Mouse (Mus musculus): ENCODE measurements around the gene Zyg11a. TPM values are rescaled to one million over a fixed set of nuclear protein-coding genes. Genes with fewer than 3 reads are reported as not detected.

Gene Zyg11a
- polyA plus RNA-seq, 1 experiment: not detected

DNA sequence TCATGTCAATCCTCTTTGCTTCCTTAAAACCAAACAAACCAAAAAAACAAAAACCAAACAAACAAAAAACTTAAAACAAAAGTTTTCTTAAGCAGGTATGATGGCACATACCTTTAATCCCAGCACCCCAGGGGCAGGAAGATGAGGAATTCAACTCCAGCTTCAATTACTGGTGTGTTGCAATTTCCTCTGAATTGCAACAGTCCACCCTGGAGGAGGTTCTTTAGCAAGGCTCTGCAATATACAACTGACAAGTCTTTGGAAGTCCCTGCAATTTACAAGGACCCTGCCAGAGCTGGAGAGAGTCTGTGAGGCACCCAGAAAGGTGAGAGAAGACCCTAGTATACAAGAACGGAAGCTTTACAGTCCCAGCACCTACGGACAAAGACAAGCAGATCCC lies 4.8 kb downstream of the Zyg11a start:
- TF ChIP-seq E2F4 (IDR thresholded peaks at IDR 0.05; ENCODE audit: insufficient read depth) (no peak), POLR2A (IDR thresholded peaks at IDR 0.05; ENCODE audit: insufficient read length, low read depth) (no peak), MYOD1 (IDR thresholded peaks at IDR 0.05; ENCODE audit: control insufficient read depth in 1 of 3, insufficient read length in 2 of 3, low read depth in 2 of 3) (no peak), TCF12 (IDR thresholded peaks at IDR 0.05; ENCODE audit: insufficient read depth, poor library complexity, severe bottlenecking) (no peak), SRF (IDR thresholded peaks at IDR 0.05; ENCODE audit: control insufficient read depth, insufficient read length, low read depth) (no peak), TCF3 (IDR thresholded peaks at IDR 0.05; ENCODE audit: insufficient read length, low read depth) (no peak)
- H3K36me3 ChIP-seq (ENCODE audit: control insufficient read depth, insufficient read depth): no peaks in the 10 kb centered on the region
- H3K27me3 ChIP-seq (ENCODE audit: control insufficient read depth, insufficient read depth, insufficient read length): peaks cover 20% of the 10 kb centered on the region
- no peak overlapping the region for H3K4me3 ChIP-seq
- H3K4me2 ChIP-seq (ENCODE audit: low read depth): no peak overlapping the region
- no peak overlapping the region for H3ac ChIP-seq (ENCODE audit: control insufficient read depth, insufficient read length)
- no peaks in the 10 kb centered on the region for H3K79me2 ChIP-seq (ENCODE audit: control insufficient read depth, insufficient read depth)

- Histone ChIP-seq H3K79me2 (ENCODE audit: control insufficient read depth, insufficient read depth) (no peaks in the 10 kb centered on the region), H3K36me3 (ENCODE audit: control insufficient read depth, insufficient read depth) (no peaks in the 10 kb centered on the region), H3K4me2 (ENCODE audit: low read depth) (no peak overlapping the region), H3K4me3 (no peak overlapping the region), H3ac (ENCODE audit: control insufficient read depth, insufficient read length) (no peak overlapping the region), H3K27me3 (ENCODE audit: control insufficient read depth, insufficient read depth, insufficient read length) (peaks cover 33% of the 10 kb centered on the region)
- TF ChIP-seq CEBPB (IDR thresholded peaks at IDR 0.05; ENCODE audit: insufficient read depth, poor library complexity, severe bottlenecking): no peak
- no peak for TF ChIP-seq E2F4 (IDR thresholded peaks at IDR 0.05; ENCODE audit: insufficient read depth)
- no peak for TF ChIP-seq MAX (IDR thresholded peaks at IDR 0.05; ENCODE audit: low read depth)
- no peak for TF ChIP-seq POLR2A (IDR thresholded peaks at IDR 0.05; ENCODE audit: insufficient read length, low read depth)
- TF ChIP-seq SRF (IDR thresholded peaks at IDR 0.05; ENCODE audit: control insufficient read depth, insufficient read length, low read depth): no peak
- no peak for TF ChIP-seq TCF12 (IDR thresholded peaks at IDR 0.05; ENCODE audit: insufficient read depth, poor library complexity, severe bottlenecking)
- no peak for TF ChIP-seq MYOG (IDR thresholded peaks at IDR 0.05; ENCODE audit: control insufficient read depth in 1 of 3, insufficient read depth in 1 of 3, insufficient read length in 2 of 3, low read depth in 2 of 3)
- TF ChIP-seq POLR2AphosphoS2 (IDR thresholded peaks at IDR 0.05; ENCODE audit: insufficient read length, low read depth): no peak
- TF ChIP-seq TCF3 (IDR thresholded peaks at IDR 0.05; ENCODE audit: insufficient read length, low read depth): no peak
- no peak for TF ChIP-seq USF1 (IDR thresholded peaks at IDR 0.05; ENCODE audit: low read depth)
- no peak for TF ChIP-seq REST (IDR thresholded peaks at IDR 0.05; ENCODE audit: insufficient read depth, insufficient read length)
- TF ChIP-seq MYOD1 (IDR thresholded peaks at IDR 0.05; ENCODE audit: control insufficient read depth in 1 of 3, insufficient read length in 2 of 3, low read depth in 2 of 3): no peak
Measured at GRCm38 (mm10) chr4:108204629-108205028, 13.2 kb downstream of the Zyg11a start.

DNA sequence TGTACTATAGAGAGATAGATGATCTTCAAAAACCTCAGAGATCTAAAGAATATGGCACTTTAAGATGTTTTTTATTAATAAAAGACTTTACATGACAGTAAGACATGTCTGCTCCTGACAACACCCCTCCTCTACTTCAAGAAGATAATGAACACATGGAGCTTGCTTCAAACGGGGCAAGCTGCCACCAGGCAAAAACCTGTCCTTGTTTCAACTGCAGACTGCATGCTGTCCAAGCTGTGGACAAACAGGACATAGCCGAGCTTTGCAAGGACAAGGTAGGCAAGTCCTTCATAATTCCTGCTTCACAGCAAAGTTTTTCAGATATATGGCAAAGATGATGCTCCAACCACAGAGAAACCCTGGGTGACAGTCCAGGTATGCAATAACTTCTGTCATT lies 18.6 kb downstream of the Zyg11a start:
- H3ac ChIP-seq (ENCODE audit: control insufficient read depth, insufficient read length): no peak overlapping the region
- H3K4me2 ChIP-seq (ENCODE audit: low read depth): no peak overlapping the region
- no peaks in the 10 kb centered on the region for H3K79me2 ChIP-seq (ENCODE audit: control insufficient read depth, insufficient read depth)
- no peaks in the 10 kb centered on the region for H3K36me3 ChIP-seq (ENCODE audit: control insufficient read depth, insufficient read depth)
- no peak overlapping the region for H3K4me3 ChIP-seq
- H3K27me3 ChIP-seq (ENCODE audit: control insufficient read depth, insufficient read depth, insufficient read length): peaks cover 4% of the 10 kb centered on the region
- TF ChIP-seq SRF (IDR thresholded peaks at IDR 0.05; ENCODE audit: control insufficient read depth, insufficient read length, low read depth): no peak
- no peak for TF ChIP-seq REST (IDR thresholded peaks at IDR 0.05; ENCODE audit: insufficient read depth, insufficient read length)
- no peak for TF ChIP-seq USF1 (IDR thresholded peaks at IDR 0.05; ENCODE audit: low read depth)
- TF ChIP-seq TCF3 (IDR thresholded peaks at IDR 0.05; ENCODE audit: insufficient read length, low read depth): no peak
- TF ChIP-seq POLR2AphosphoS2 (IDR thresholded peaks at IDR 0.05; ENCODE audit: insufficient read length, low read depth): no peak
- TF ChIP-seq CEBPB (IDR thresholded peaks at IDR 0.05; ENCODE audit: insufficient read depth, poor library complexity, severe bottlenecking): no peak

- Histone ChIP-seq H3K27me3 (ENCODE audit: control insufficient read depth, insufficient read depth, insufficient read length) (peaks cover 12% of the 10 kb centered on the region), H3ac (ENCODE audit: control insufficient read depth, insufficient read length) (no peak overlapping the region), H3K79me2 (ENCODE audit: control insufficient read depth, insufficient read depth) (no peaks in the 10 kb centered on the region), H3K4me3 (no peak overlapping the region), H3K36me3 (ENCODE audit: control insufficient read depth, insufficient read depth) (no peaks in the 10 kb centered on the region), H3K4me2 (ENCODE audit: low read depth) (no peak overlapping the region)
- TF ChIP-seq USF1 (IDR thresholded peaks at IDR 0.05; ENCODE audit: low read depth) (no peak), MYOD1 (IDR thresholded peaks at IDR 0.05; ENCODE audit: control insufficient read depth in 1 of 3, insufficient read length in 2 of 3, low read depth in 2 of 3) (no peak), MYOG (IDR thresholded peaks at IDR 0.05; ENCODE audit: control insufficient read depth in 1 of 3, insufficient read depth in 1 of 3, insufficient read length in 2 of 3, low read depth in 2 of 3) (no peak), POLR2AphosphoS2 (IDR thresholded peaks at IDR 0.05; ENCODE audit: insufficient read length, low read depth) (no peak), MAX (IDR thresholded peaks at IDR 0.05; ENCODE audit: low read depth) (no peak), REST (IDR thresholded peaks at IDR 0.05; ENCODE audit: insufficient read depth, insufficient read length) (no peak), CEBPB (IDR thresholded peaks at IDR 0.05; ENCODE audit: insufficient read depth, poor library complexity, severe bottlenecking) (no peak), TCF12 (IDR thresholded peaks at IDR 0.05; ENCODE audit: insufficient read depth, poor library complexity, severe bottlenecking) (no peak), SRF (IDR thresholded peaks at IDR 0.05; ENCODE audit: control insufficient read depth, insufficient read length, low read depth) (no peak), TCF3 (IDR thresholded peaks at IDR 0.05; ENCODE audit: insufficient read length, low read depth) (no peak), E2F4 (IDR thresholded peaks at IDR 0.05; ENCODE audit: insufficient read depth) (no peak), POLR2A (IDR thresholded peaks at IDR 0.05; ENCODE audit: insufficient read length, low read depth) (no peak)
Measured at GRCm38 (mm10) chr4:108196277-108196855, 21.5 kb downstream of the Zyg11a start.

DNA sequence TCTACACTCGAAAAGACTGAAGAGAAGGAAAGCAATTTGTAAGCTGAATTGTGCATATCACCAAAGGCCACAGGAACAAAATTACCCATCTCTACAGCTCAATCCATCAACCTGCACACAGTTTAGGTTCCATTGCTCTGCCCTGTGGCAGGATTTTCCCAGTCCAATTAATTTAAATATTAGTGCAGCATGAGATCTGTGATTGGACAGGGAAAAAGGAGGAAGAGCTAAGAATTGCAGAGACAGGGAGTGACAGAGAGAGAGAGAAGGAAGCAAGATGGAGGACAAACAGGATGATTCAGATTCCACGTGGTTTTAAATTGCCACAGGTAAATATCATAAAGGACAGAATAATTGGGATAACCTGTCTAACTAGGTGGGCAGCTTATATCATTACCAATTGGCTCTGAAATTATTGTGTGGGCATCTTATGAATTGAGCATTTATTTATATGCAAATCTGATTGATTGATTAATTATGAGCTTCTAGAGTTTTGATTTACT lies 25.0 kb downstream of the Zyg11a start:
- TF ChIP-seq MAX (IDR thresholded peaks at IDR 0.05; ENCODE audit: low read depth) (no peak), TCF12 (IDR thresholded peaks at IDR 0.05; ENCODE audit: insufficient read depth, poor library complexity, severe bottlenecking) (no peak), REST (IDR thresholded peaks at IDR 0.05; ENCODE audit: insufficient read depth, insufficient read length) (no peak), TCF3 (IDR thresholded peaks at IDR 0.05; ENCODE audit: insufficient read length, low read depth) (no peak), USF1 (IDR thresholded peaks at IDR 0.05; ENCODE audit: low read depth) (no peak), E2F4 (IDR thresholded peaks at IDR 0.05; ENCODE audit: insufficient read depth) (no peak), POLR2A (IDR thresholded peaks at IDR 0.05; ENCODE audit: insufficient read length, low read depth) (no peak), POLR2AphosphoS2 (IDR thresholded peaks at IDR 0.05; ENCODE audit: insufficient read length, low read depth) (no peak), MYOG (IDR thresholded peaks at IDR 0.05; ENCODE audit: control insufficient read depth in 1 of 3, insufficient read depth in 1 of 3, insufficient read length in 2 of 3, low read depth in 2 of 3) (no peak)
- Histone ChIP-seq H3K27me3 (ENCODE audit: control insufficient read depth, insufficient read depth, insufficient read length) (peaks cover 12% of the 10 kb centered on the region), H3K79me2 (ENCODE audit: control insufficient read depth, insufficient read depth) (no peaks in the 10 kb centered on the region), H3K4me2 (ENCODE audit: low read depth) (peak overlapping the region; percentile 40), H3ac (ENCODE audit: control insufficient read depth, insufficient read length) (no peak overlapping the region), H3K4me3 (peak overlapping the region; percentile 4), H3K36me3 (ENCODE audit: control insufficient read depth, insufficient read depth) (no peaks in the 10 kb centered on the region)
